Mouse (Mus musculus) cortical plate, adult 2 months (tissue): ENCODE results near the gene Hsd17b13.

Source experiments
- CTCF ChIP-seq: fragments of 200-500 bp; IDR thresholded peaks from 2 replicates; pipeline ENCODE4 v1.5.1; 2011; ENCODE audit warnings: mild to moderate bottlenecking, control low read depth, low read length; ENCODE audit not compliant: insufficient read depth; ENCODE audit errors: extremely low read depth
- POLR2A ChIP-seq: fragments of 200-500 bp; IDR thresholded peaks from 2 replicates; pipeline ENCODE4 v1.6.1; 2011; ENCODE audit warnings: mild to moderate bottlenecking, low read length, control low read depth; ENCODE audit not compliant: insufficient read depth; ENCODE audit errors: extremely low read depth

GRCm38 (mm10) chr5:103913150-103913549, 64.1 kb downstream of the Hsd17b13 start:
- no peak for TF ChIP-seq POLR2A
- no peak for TF ChIP-seq CTCF
